33 mouse cellular contexts compared by ENCODE assay signal in the genomic region with DNA sequence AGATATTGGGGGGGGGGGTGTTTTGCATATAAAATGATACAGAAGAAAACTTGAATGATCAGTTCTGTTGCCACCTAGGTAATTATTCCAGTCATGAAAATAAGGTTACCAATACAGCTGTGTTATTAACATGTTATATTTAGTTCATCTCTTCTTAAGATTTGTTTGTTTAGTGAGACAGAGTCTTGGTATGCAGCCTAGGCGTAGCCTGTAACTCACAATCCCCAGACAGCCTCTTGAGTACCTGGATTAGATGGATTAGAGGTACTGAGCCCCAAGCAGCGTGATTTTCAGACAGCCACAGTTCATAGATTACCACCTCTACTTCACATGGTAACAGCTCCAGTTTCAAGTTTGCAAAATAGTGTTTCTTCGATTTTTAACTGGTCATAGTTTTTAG. TPM values are rescaled to one million over a fixed set of nuclear protein-coding genes. Genes with fewer than 3 reads are reported as not detected.
A peak's percentile ranks its signal among the peaks of the same experiment; 100 is the strongest.
DNase-seq lines count a peak whose midpoint lies in the region; ATAC-seq and TF ChIP-seq lines count a peak whose summit lies in the region.
"Had no signal": no experiment of that assay in that cellular context is flagged by ENCODE, and none has a peak within 500 bp of the region (broad histone marks: within the 10 kb centered on the region; RNA-seq: fewer than 3 reads in every experiment).

No protein-coding gene starts in this region.

- H3K9me3 ChIP-seq in neural tube, embryonic 15.5 days (replicated peaks): no peaks in the 10 kb centered on the region
- H3K9me3 ChIP-seq: embryonic facial prominence, embryonic 13.5 days; embryonic facial prominence, embryonic 15.5 days; forebrain, embryonic 10.5 days; forebrain, embryonic 12.5 days had no signal

- H3K27me3 ChIP-seq in C2C12 (ENCODE audit: control insufficient read depth, insufficient read depth, insufficient read length): no peaks in the 10 kb centered on the region
- H3K27me3 ChIP-seq in myocyte (ENCODE audit: control insufficient read depth, insufficient read depth, insufficient read length): no peaks in the 10 kb centered on the region
- H3K27me3 ChIP-seq in neural tube, embryonic 15.5 days (replicated peaks): no peaks in the 10 kb centered on the region
- H3K27me3 ChIP-seq: embryonic facial prominence, embryonic 13.5 days; embryonic facial prominence, embryonic 15.5 days; forebrain, embryonic 12.5 days; Patski had no signal

- peaks cover 71% of the 10 kb centered on the region for H3K79me3 ChIP-seq in C2C12 (ENCODE audit: low read depth)

- TF ChIP-seq CTCF in C2C12 (IDR thresholded peaks at IDR 0.05; ENCODE audit: control insufficient read depth, insufficient read depth, insufficient read length): no peak

- no peak for ATAC-seq in cerebellum, adult (ENCODE audit: insufficient number of reproducible peaks, low FRiP score, low TSS enrichment)
- ATAC-seq in neural tube, embryonic 15.5 days (ENCODE audit: low FRiP score): no peak
- ATAC-seq: activated CD4-positive, CD25-positive, alpha-beta regulatory T cell, adult 4 months; forebrain, embryonic 14.5 days; forebrain, embryonic 16.5 days; Patski had no signal

- H3K4me2 ChIP-seq in myocyte (ENCODE audit: low read depth): peak overlapping the region; percentile 21
- no peak overlapping the region for H3K4me2 ChIP-seq in neural tube, embryonic 15.5 days
- H3K4me2 ChIP-seq: embryonic facial prominence, embryonic 13.5 days; embryonic facial prominence, embryonic 15.5 days; forebrain, embryonic 12.5 days had no signal

- H3K79me2 ChIP-seq in C2C12 (ENCODE audit: control insufficient read depth, insufficient read depth): peaks cover 97% of the 10 kb centered on the region
- H3K79me2 ChIP-seq in myocyte (ENCODE audit: control insufficient read depth, insufficient read depth): peaks cover 82% of the 10 kb centered on the region

- DNase-seq in lung, postnatal 36 days: peak; percentile 28
- DNase-seq in lung, postnatal 14 days: no peak
- peak; percentile 53 for DNase-seq in 3T3-L1 (ENCODE audit: low read depth, low spot score)
- DNase-seq in layer of hippocampus, postnatal 36 days: no peak
- DNase-seq: adrenal gland, adult 8-10 months; adrenal gland, postnatal 14 days; adrenal gland, postnatal 36 days; B cell, adult 2 months; cerebellum, adult 11 months; cerebellum, adult 18-20 months; cerebellum, adult 8-10 months; cerebellum, adult 9-11 months; cerebellum, postnatal 14 days; cerebellum, postnatal 36 days; embryo, embryonic 11 days had no signal

- 93% methylated on average over 3 of the region's 3 CpGs for WGBS in neural tube, embryonic 15.5 days

- no peak for TF ChIP-seq POLR2A in myocyte (IDR thresholded peaks at IDR 0.05; ENCODE audit: insufficient read length, low read depth)

- no peak overlapping the region for H3K9ac ChIP-seq in neural tube, embryonic 15.5 days (replicated peaks)
- H3K9ac ChIP-seq: embryonic facial prominence, embryonic 13.5 days; embryonic facial prominence, embryonic 15.5 days; forebrain, embryonic 12.5 days had no signal

- H3ac ChIP-seq in C2C12 (ENCODE audit: control insufficient read depth, insufficient read length, low read depth) (no peak overlapping the region), myocyte (ENCODE audit: control insufficient read depth, insufficient read length) (no peak overlapping the region)

- no peaks in the 10 kb centered on the region; the same call in 1 of the 2 replicates for H3K4me1 ChIP-seq in neural tube, embryonic 15.5 days

- H3K27ac ChIP-seq in neural tube, embryonic 15.5 days (replicated peaks): no peak overlapping the region
- H3K27ac ChIP-seq: embryonic facial prominence, embryonic 13.5 days; embryonic facial prominence, embryonic 15.5 days; forebrain, embryonic 10.5 days; forebrain, embryonic 12.5 days had no signal

- H3K4me3 ChIP-seq in C2C12 (ENCODE audit: insufficient read depth, poor library complexity, severe bottlenecking) (no peak overlapping the region), myocyte (no peak overlapping the region)
- H3K4me3 ChIP-seq in neural tube, embryonic 15.5 days (replicated peaks): no peak overlapping the region
- H3K4me3 ChIP-seq: embryonic facial prominence, embryonic 13.5 days; embryonic facial prominence, embryonic 15.5 days; erythroblast, embryonic 14.5 days; forebrain, embryonic 10.5 days; forebrain, embryonic 12.5 days had no signal

- H3K36me3 ChIP-seq in C2C12 (ENCODE audit: control insufficient read depth, insufficient read depth) (no peaks in the 10 kb centered on the region), myocyte (ENCODE audit: control insufficient read depth, insufficient read depth) (no peaks in the 10 kb centered on the region)
- H3K36me3 ChIP-seq in neural tube, embryonic 15.5 days: no peaks in the 10 kb centered on the region
- H3K36me3 ChIP-seq: embryonic facial prominence, embryonic 13.5 days; embryonic facial prominence, embryonic 15.5 days; forebrain, embryonic 10.5 days; forebrain, embryonic 12.5 days had no signal

TF ChIP-seq in C2C12, 6 proteins besides CTCF, POLR2A, EP300 and RAD21:
- TF ChIP-seq FOSL1 (IDR thresholded peaks at IDR 0.05; ENCODE audit: insufficient read depth, low read length, poor library complexity, severe bottlenecking) (peak; percentile 9), CEBPB (IDR thresholded peaks at IDR 0.05; ENCODE audit: low read depth) (no peak)
TF ChIP-seq in C2C12: peak in this region for 1.

TF ChIP-seq in myocyte, 11 proteins besides CTCF, POLR2A, EP300 and RAD21:
- TF ChIP-seq REST (IDR thresholded peaks at IDR 0.05; ENCODE audit: insufficient read depth, insufficient read length): no peak
- no peak for TF ChIP-seq USF1 (IDR thresholded peaks at IDR 0.05; ENCODE audit: low read depth)
- no peak for TF ChIP-seq CEBPB (IDR thresholded peaks at IDR 0.05; ENCODE audit: insufficient read depth, poor library complexity, severe bottlenecking)
- no peak for TF ChIP-seq MAX (IDR thresholded peaks at IDR 0.05; ENCODE audit: low read depth)
- TF ChIP-seq E2F4 (IDR thresholded peaks at IDR 0.05; ENCODE audit: insufficient read depth): no peak
- TF ChIP-seq POLR2AphosphoS2 (IDR thresholded peaks at IDR 0.05; ENCODE audit: insufficient read length, low read depth): no peak
- no peak for TF ChIP-seq MYOG (IDR thresholded peaks at IDR 0.05; ENCODE audit: control insufficient read depth in 1 of 3, insufficient read depth in 1 of 3, insufficient read length in 2 of 3, low read depth in 2 of 3)
- TF ChIP-seq SRF (IDR thresholded peaks at IDR 0.05; ENCODE audit: control insufficient read depth, insufficient read length, low read depth): no peak
- no peak for TF ChIP-seq MYOD1 (IDR thresholded peaks at IDR 0.05; ENCODE audit: control insufficient read depth in 1 of 3, insufficient read length in 2 of 3, low read depth in 2 of 3)
- no peak for TF ChIP-seq TCF3 (IDR thresholded peaks at IDR 0.05; ENCODE audit: insufficient read length, low read depth)
- no peak for TF ChIP-seq TCF12 (IDR thresholded peaks at IDR 0.05; ENCODE audit: insufficient read depth, poor library complexity, severe bottlenecking)

RNA-seq across cellular contexts. Expression of a gene that starts 4.3 kb away (rescaled TPM):
- 3.5 TPM for polyA plus RNA-seq in C2C12 (2012; fragmentation: generic; extraction: Trizol)
- polyA plus RNA-seq in myocyte (2012; fragmentation: generic; extraction: Trizol): 2.9 TPM
- polyA plus RNA-seq in neural tube, embryonic 15.5 days (2015; fragmentation: Nextera tagmentation; extraction: Ambion mirVana): 7.2 and 8.9 TPM in 2 replicates
- 10 to 100 TPM; 11.7 to 12.2 TPM for total RNA-seq in layer of hippocampus, postnatal 36 days (2021)

RNA-seq across cellular contexts. Expression of a gene that starts 4.3 kb away (rescaled TPM):
- 13.9 TPM for polyA plus RNA-seq in C2C12 (2012; fragmentation: generic; extraction: Trizol)
- polyA plus RNA-seq in myocyte (2012; fragmentation: generic; extraction: Trizol): 18.3 TPM
- polyA plus RNA-seq in neural tube, embryonic 15.5 days (2015; fragmentation: Nextera tagmentation; extraction: Ambion mirVana): 9.0 and 10.0 TPM in 2 replicates
- 10 to 100 TPM; 70.6 to 71.3 TPM for total RNA-seq in layer of hippocampus, postnatal 36 days (2021)

RNA-seq across cellular contexts. Expression of a gene that starts 47.6 kb away (rescaled TPM):
- not detected for polyA plus RNA-seq in C2C12 (2012; fragmentation: generic; extraction: Trizol)
- not detected for polyA plus RNA-seq in myocyte (2012; fragmentation: generic; extraction: Trizol)
- not detected in 2 replicates for polyA plus RNA-seq in neural tube, embryonic 15.5 days (2015; fragmentation: Nextera tagmentation; extraction: Ambion mirVana)
- total RNA-seq in layer of hippocampus, postnatal 36 days (2021): not detected
- total RNA-seq: adrenal gland, adult 18-20 months; adrenal gland, adult 8-10 months; adrenal gland, postnatal 14 days; adrenal gland, postnatal 36 days; common myeloid progenitor, adult 5-6 weeks; ES-E14; MEL had no signal
- polyA plus RNA-seq: activated CD4-positive, CD25-positive, alpha-beta regulatory T cell, adult 4 months; embryonic facial prominence, embryonic 11.5 days; embryonic facial prominence, embryonic 13.5 days; embryonic facial prominence, embryonic 15.5 days; erythroblast, embryonic 14.5 days; forebrain, embryonic 10.5 days; forebrain, embryonic 12.5 days; forebrain, embryonic 14.5 days; forebrain, embryonic 16.5 days; Patski had no signal

Comparison
In these comparisons a context has a peak if more than half of its experiments do, and no peak if none do; other contexts are left out.
1. DNase-seq: peak in lung, postnatal 36 days (single experiment) and 3T3-L1 (single experiment); none in lung, postnatal 14 days (single experiment) and layer of hippocampus, postnatal 36 days (0 of 2).